Mouse (Mus musculus) midbrain, embryonic 15.5 days (tissue): ENCODE data around the gene Fam222b. TPM values are rescaled to one million over a fixed set of nuclear protein-coding genes. Genes with fewer than 3 reads are reported as not detected.

ENCODE experiments used
- ATAC-seq: fragments of 200-750 bp; cut with Nextera tagmentation; replicated peaks from 2 replicates; pipeline ENCODE4 v1.8.0; 2017; ENCODE audit warnings: moderate TSS enrichment
- H3K27ac ChIP-seq: fragments of 300-500 bp; sonication (generic); 2 replicates; pipeline ENCODE4 v1.5.1; 2015; ENCODE audit warnings: mild to moderate bottlenecking, inconsistent platforms
- H3K27me3 ChIP-seq: fragments of 300-500 bp; sonication (generic); replicated peaks from 2 replicates; pipeline ENCODE4 v1.6.1; 2015; ENCODE audit warnings: inconsistent platforms
- H3K36me3 ChIP-seq: fragments of 300-500 bp; sonication (generic); replicated peaks from 2 replicates; pipeline ENCODE4 v1.6.1; 2015; ENCODE audit warnings: inconsistent platforms
- H3K4me1 ChIP-seq: fragments of 300-500 bp; sonication (generic); 2 replicates; pipeline ENCODE4 v1.6.1; 2015; ENCODE audit warnings: inconsistent platforms
- H3K4me2 ChIP-seq: fragments of 300-500 bp; sonication (generic); 2 replicates; pipeline ENCODE4 v1.6.1; 2015; ENCODE audit warnings: inconsistent platforms, mild to moderate bottlenecking, moderate library complexity
- H3K4me3 ChIP-seq: fragments of 300-500 bp; sonication (generic); 2 replicates; pipeline ENCODE4 v1.5.1; 2015; ENCODE audit warnings: mild to moderate bottlenecking, inconsistent platforms
- H3K9ac ChIP-seq: fragments of 300-500 bp; sonication (generic); 2 replicates; pipeline ENCODE4 v1.6.1; 2015; ENCODE audit warnings: mild to moderate bottlenecking, inconsistent platforms
- H3K9me3 ChIP-seq: fragments of 300-500 bp; sonication (generic); 2 replicates; pipeline ENCODE4 v1.6.1; 2016; ENCODE audit warnings: inconsistent platforms
- WGBS: fragments of 180-500 bp; shearing (Covaris S2); methylation state at CpG from one replicate; pipeline ENCODE4 v1.1.7; 2015; ENCODE audit warnings: mixed read lengths; 5-methylcytosine and 5-hydroxymethylcytosine counted together
- polyA plus RNA-seq: library from polyadenylated mRNA; unstranded; fragments of >200 nt; fragmentation: Nextera tagmentation; extraction: Ambion mirVana; gene quantifications from 2 replicates; pipeline ENCODE4 v1.2.1, GENCODE M21; 2015

The Fam222b gene
- polyA plus RNA-seq, 1 experiment from 2014 or later: 33.4 TPM

GRCm38 (mm10) chr11:78171328-78171727 lies 76.9 kb downstream of the Fam222b start:
- no peaks in the 10 kb centered on the region for H3K36me3 ChIP-seq
- no peak overlapping the region for H3K27ac ChIP-seq
- ATAC-seq: no peak
- H3K9ac ChIP-seq: no peak overlapping the region
- no peaks in the 10 kb centered on the region for H3K27me3 ChIP-seq
- no peak overlapping the region for H3K4me3 ChIP-seq
- H3K4me2 ChIP-seq: no peak overlapping the region
- H3K9me3 ChIP-seq: no peaks in the 10 kb centered on the region
- peaks cover 5% of the 10 kb centered on the region for H3K4me1 ChIP-seq
- WGBS: 56% methylated on average over 4 of the region's 4 CpGs

GRCm38 (mm10) chr11:78172034-78172747 lies 77.7 kb downstream of the Fam222b start:
- no peaks in the 10 kb centered on the region for H3K9me3 ChIP-seq
- H3K4me3 ChIP-seq: no peak overlapping the region
- H3K4me2 ChIP-seq: no peak overlapping the region
- WGBS: 77% methylated on average over 16 of the region's 16 CpGs
- H3K36me3 ChIP-seq: no peaks in the 10 kb centered on the region
- ATAC-seq: no peak
- no peak overlapping the region for H3K9ac ChIP-seq
- no peak overlapping the region for H3K27ac ChIP-seq
- H3K27me3 ChIP-seq: no peaks in the 10 kb centered on the region
- peaks cover 12% of the 10 kb centered on the region for H3K4me1 ChIP-seq

- no peaks in the 10 kb centered on the region for H3K36me3 ChIP-seq
- H3K27me3 ChIP-seq: no peaks in the 10 kb centered on the region
- no peak overlapping the region for H3K27ac ChIP-seq
- 88% methylated on average over 19 of the region's 19 CpGs for WGBS
- H3K4me3 ChIP-seq: no peak overlapping the region
- no peak overlapping the region for H3K4me2 ChIP-seq
- no peaks in the 10 kb centered on the region for H3K9me3 ChIP-seq
- ATAC-seq: no peak
- H3K9ac ChIP-seq: no peak overlapping the region
- H3K4me1 ChIP-seq: peaks cover 18% of the 10 kb centered on the region
These were observed 78.4 kb downstream of the Fam222b start for GRCm38 (mm10) chr11:78172748-78173383.

GRCm38 (mm10) chr11:78174506-78174905 lies 80.0 kb downstream of the Fam222b start:
- no peak overlapping the region for H3K4me3 ChIP-seq
- WGBS: 93% methylated on average over 3 of the region's 3 CpGs
- no peaks in the 10 kb centered on the region for H3K27me3 ChIP-seq
- H3K27ac ChIP-seq: no peak overlapping the region
- H3K9ac ChIP-seq: no peak overlapping the region
- no peak for ATAC-seq
- H3K4me2 ChIP-seq: no peak overlapping the region
- H3K4me1 ChIP-seq: peaks cover 35% of the 10 kb centered on the region
- no peaks in the 10 kb centered on the region for H3K36me3 ChIP-seq
- H3K9me3 ChIP-seq: no peaks in the 10 kb centered on the region

GRCm38 (mm10) chr11:78175771-78176401 lies 81.4 kb downstream of the Fam222b start:
- H3K27ac ChIP-seq: no peak overlapping the region
- peaks cover 39% of the 10 kb centered on the region for H3K4me1 ChIP-seq
- peaks cover 14% of the 10 kb centered on the region for H3K36me3 ChIP-seq
- peak overlapping the region; percentile 59 for H3K4me3 ChIP-seq
- WGBS: 4% methylated on average over 9 of the region's 10 CpGs
- H3K27me3 ChIP-seq: no peaks in the 10 kb centered on the region
- no peaks in the 10 kb centered on the region for H3K9me3 ChIP-seq
- peak overlapping the region; percentile 76 for H3K4me2 ChIP-seq
- ATAC-seq: no peak
- H3K9ac ChIP-seq: peak overlapping the region; percentile 34

GRCm38 (mm10) chr11:78176402-78176862 lies 82.0 kb downstream of the Fam222b start, which contains the start of the genes Nek8 and Tlcd1:
Gene Nek8, minus strand, starts transcription at chr11:78176675.
Gene Tlcd1, plus strand, starts transcription at chr11:78176711.
- Histone ChIP-seq H3K4me2 (peak within 1 kb of the TSS; percentile 76), H3K9me3 (no peaks in the 10 kb centered on the region), H3K36me3 (peaks cover 17% of the 10 kb centered on the region), H3K9ac (peak within 1 kb of the TSS; percentile 34), H3K27ac (peak within 1 kb of the TSS; percentile 79), H3K4me1 (peaks cover 42% of the 10 kb centered on the region), H3K27me3 (no peaks in the 10 kb centered on the region), H3K4me3 (peak within 1 kb of the TSS; percentile 59)
- ATAC-seq: peak; percentile 41
- WGBS: under 1% methylated on average over 32 of the region's 32 CpGs

GRCm38 (mm10) chr11:78176905-78177331 lies 82.5 kb downstream of the Fam222b start:
- WGBS: 1% methylated on average over 23 of the region's 23 CpGs
- peak overlapping the region; percentile 76 for H3K4me2 ChIP-seq
- H3K4me1 ChIP-seq: peaks cover 47% of the 10 kb centered on the region
- H3K27ac ChIP-seq: peak overlapping the region; percentile 79; the same call in 1 of the 2 replicates
- no peaks in the 10 kb centered on the region for H3K9me3 ChIP-seq
- no peak for ATAC-seq
- H3K36me3 ChIP-seq: peaks cover 17% of the 10 kb centered on the region
- no peak overlapping the region for H3K9ac ChIP-seq
- H3K27me3 ChIP-seq: no peaks in the 10 kb centered on the region
- H3K4me3 ChIP-seq: peak overlapping the region; percentile 59

- H3K36me3 ChIP-seq: peaks cover 17% of the 10 kb centered on the region
- 0 out of 2 replicates have a peak, but pooled peaks have one; percentile 10 for ATAC-seq
- H3K4me2 ChIP-seq: peak overlapping the region; percentile 76
- WGBS: 3% methylated on average over 10 of the region's 10 CpGs
- 0 out of 2 replicates have a peak overlapping the region, but pooled peaks have one; percentile 79 for H3K27ac ChIP-seq
- H3K27me3 ChIP-seq: no peaks in the 10 kb centered on the region
- no peaks in the 10 kb centered on the region for H3K9me3 ChIP-seq
- H3K4me3 ChIP-seq: peak overlapping the region; percentile 59
- peaks cover 52% of the 10 kb centered on the region for H3K4me1 ChIP-seq
- no peak overlapping the region for H3K9ac ChIP-seq
These were observed 83.0 kb downstream of the Fam222b start for GRCm38 (mm10) chr11:78177437-78177836.

- Histone ChIP-seq H3K9me3 (no peaks in the 10 kb centered on the region), H3K9ac (peak overlapping the region; percentile 32), H3K4me3 (peak overlapping the region; percentile 59), H3K27ac (peak overlapping the region; percentile 79), H3K27me3 (no peaks in the 10 kb centered on the region), H3K4me2 (peak overlapping the region; percentile 76), H3K36me3 (peaks cover 17% of the 10 kb centered on the region), H3K4me1 (peaks cover 52% of the 10 kb centered on the region)
- WGBS: under 1% methylated on average over 84 of the region's 84 CpGs
- peak; percentile 88 for ATAC-seq
These were observed 83.7 kb downstream of the Fam222b start for GRCm38 (mm10) chr11:78177903-78178858.

GRCm38 (mm10) chr11:78178859-78179437 lies 84.5 kb downstream of the Fam222b start:
- Histone ChIP-seq H3K4me2 (peak overlapping the region; percentile 76), H3K27ac (peak overlapping the region; percentile 79), H3K36me3 (peaks cover 17% of the 10 kb centered on the region), H3K9me3 (no peaks in the 10 kb centered on the region), H3K4me3 (peak overlapping the region; percentile 59), H3K4me1 (peaks cover 54% of the 10 kb centered on the region), H3K9ac (peak overlapping the region; percentile 32), H3K27me3 (no peaks in the 10 kb centered on the region)
- 2% methylated on average over 29 of the region's 29 CpGs for WGBS
- no peak for ATAC-seq

- 38% methylated on average over 8 of the region's 8 CpGs for WGBS
- Histone ChIP-seq H3K4me3 (peak overlapping the region; percentile 59), H3K27ac (no peak overlapping the region), H3K36me3 (peaks cover 17% of the 10 kb centered on the region), H3K9me3 (no peaks in the 10 kb centered on the region), H3K4me1 (peaks cover 57% of the 10 kb centered on the region), H3K9ac (no peak overlapping the region), H3K4me2 (peak overlapping the region; percentile 76), H3K27me3 (no peaks in the 10 kb centered on the region)
- no peak for ATAC-seq
These were observed 85.1 kb downstream of the Fam222b start for GRCm38 (mm10) chr11:78179438-78179999.
